Mouse (Mus musculus): ENCODE results near the gene Olfr550. TPM values are rescaled to one million over a fixed set of nuclear protein-coding genes. Genes with fewer than 3 reads are reported as not detected.
A peak's percentile ranks its signal among the peaks of the same experiment; 100 is the strongest.

Gene Olfr550
- polyA plus RNA-seq (2014; fragmentation: Nextera tagmentation; extraction: Ambion mirVana), result not detected in 2 replicates

GRCm38 (mm10) chr7:102571142-102571541, at the start of gene Olfr550:
Olfr550 (plus strand) TSS chr7:102571442.
- no peaks in the 10 kb centered on the region for H3K9me3 ChIP-seq (replicated peaks; ENCODE audit: control insufficient read depth, low read length)
- DNase-seq (ENCODE audit: low spot score), result no peak
- H3K9ac ChIP-seq (replicated peaks; ENCODE audit: low read length), result no peak within 1 kb of the TSS
- H3K4me1 ChIP-seq (ENCODE audit: control insufficient read depth, insufficient read depth, low read length), result no peaks in the 10 kb centered on the region
- H3K36me3 ChIP-seq (replicated peaks; ENCODE audit: control insufficient read depth, insufficient read depth, low read depth, low read length), result no peaks in the 10 kb centered on the region
- no peak within 1 kb of the TSS for H3K27ac ChIP-seq (replicated peaks; ENCODE audit: low read depth, low read length)
- no peak within 1 kb of the TSS for H3K4me2 ChIP-seq (ENCODE audit: low read depth, low read length)
- ATAC-seq (replicated peaks; ENCODE audit: insufficient number of reproducible peaks, low FRiP score, low TSS enrichment, low read depth), result no peak
- no peaks in the 10 kb centered on the region for H3K27me3 ChIP-seq (ENCODE audit: control insufficient read depth, insufficient read depth, low read length)
- H3K4me3 ChIP-seq (ENCODE audit: low read depth, low read length), result no peak within 1 kb of the TSS
- 92% methylated on average over 8 of the region's 8 CpGs for WGBS

- Histone ChIP-seq H3K4me2 (ENCODE audit: low read depth, low read length) (no peak overlapping the region), H3K27me3 (ENCODE audit: control insufficient read depth, insufficient read depth, low read length) (no peaks in the 10 kb centered on the region), H3K9me3 (replicated peaks; ENCODE audit: control insufficient read depth, low read length) (no peaks in the 10 kb centered on the region), H3K36me3 (replicated peaks; ENCODE audit: control insufficient read depth, insufficient read depth, low read depth, low read length) (no peaks in the 10 kb centered on the region), H3K27ac (replicated peaks; ENCODE audit: low read depth, low read length) (no peak overlapping the region), H3K4me1 (ENCODE audit: control insufficient read depth, insufficient read depth, low read length) (no peaks in the 10 kb centered on the region), H3K4me3 (ENCODE audit: low read depth, low read length) (no peak overlapping the region), H3K9ac (replicated peaks; ENCODE audit: low read length) (no peak overlapping the region)
- DNase-seq (ENCODE audit: low spot score), result no peak
- WGBS, result 83% methylated on average over 1 of the region's 1 CpGs
- ATAC-seq (replicated peaks; ENCODE audit: insufficient number of reproducible peaks, low FRiP score, low TSS enrichment, low read depth), result no peak
Observed at GRCm38 (mm10) chr7:102529052-102529451, 42.2 kb upstream of the Olfr550 start.

GRCm38 (mm10) chr7:102534449-102534848, 36.8 kb upstream of the Olfr550 start, which contains the start of gene Olfr547:
Olfr547 (plus strand) TSS chr7:102534749.
- no peaks in the 10 kb centered on the region for H3K27me3 ChIP-seq (ENCODE audit: control insufficient read depth, insufficient read depth, low read length)
- H3K9me3 ChIP-seq (replicated peaks; ENCODE audit: control insufficient read depth, low read length), result no peaks in the 10 kb centered on the region
- ATAC-seq (replicated peaks; ENCODE audit: insufficient number of reproducible peaks, low FRiP score, low TSS enrichment, low read depth) (no peak), DNase-seq (ENCODE audit: low spot score) (no peak)
- no peak within 1 kb of the TSS for H3K27ac ChIP-seq (replicated peaks; ENCODE audit: low read depth, low read length)
- no peak within 1 kb of the TSS for H3K4me2 ChIP-seq (ENCODE audit: low read depth, low read length)
- H3K36me3 ChIP-seq (replicated peaks; ENCODE audit: control insufficient read depth, insufficient read depth, low read depth, low read length), result no peaks in the 10 kb centered on the region
- no peaks in the 10 kb centered on the region for H3K4me1 ChIP-seq (ENCODE audit: control insufficient read depth, insufficient read depth, low read length)
- H3K4me3 ChIP-seq (ENCODE audit: low read depth, low read length), result no peak within 1 kb of the TSS
- WGBS, result 81% methylated on average over 1 of the region's 1 CpGs
- H3K9ac ChIP-seq (replicated peaks; ENCODE audit: low read length), result no peak within 1 kb of the TSS

- 82% methylated on average over 2 of the region's 2 CpGs for WGBS
- H3K9me3 ChIP-seq (replicated peaks; ENCODE audit: control insufficient read depth, low read length), result no peaks in the 10 kb centered on the region
- no peak within 1 kb of the TSS for H3K4me3 ChIP-seq (ENCODE audit: low read depth, low read length)
- no peaks in the 10 kb centered on the region for H3K27me3 ChIP-seq (ENCODE audit: control insufficient read depth, insufficient read depth, low read length)
- no peak within 1 kb of the TSS for H3K27ac ChIP-seq (replicated peaks; ENCODE audit: low read depth, low read length)
- H3K36me3 ChIP-seq (replicated peaks; ENCODE audit: control insufficient read depth, insufficient read depth, low read depth, low read length), result no peaks in the 10 kb centered on the region
- no peaks in the 10 kb centered on the region for H3K4me1 ChIP-seq (ENCODE audit: control insufficient read depth, insufficient read depth, low read length)
- H3K9ac ChIP-seq (replicated peaks; ENCODE audit: low read length), result no peak within 1 kb of the TSS
- no peak for DNase-seq (ENCODE audit: low spot score)
- ATAC-seq (replicated peaks; ENCODE audit: insufficient number of reproducible peaks, low FRiP score, low TSS enrichment, low read depth), result no peak
- no peak within 1 kb of the TSS for H3K4me2 ChIP-seq (ENCODE audit: low read depth, low read length)
Observed at GRCm38 (mm10) chr7:102540596-102540995, 30.6 kb upstream of the Olfr550 start, which contains the start of gene Olfr548-ps1. Olfr548-ps1 (plus strand) TSS chr7:102540896.

GRCm38 (mm10) chr7:102541251-102541650, 30.0 kb upstream of the Olfr550 start:
- H3K9ac ChIP-seq (replicated peaks; ENCODE audit: low read length), result no peak overlapping the region
- H3K27ac ChIP-seq (replicated peaks; ENCODE audit: low read depth, low read length), result no peak overlapping the region
- 64% methylated on average over 3 of the region's 3 CpGs for WGBS
- ATAC-seq (replicated peaks; ENCODE audit: insufficient number of reproducible peaks, low FRiP score, low TSS enrichment, low read depth) (no peak), DNase-seq (ENCODE audit: low spot score) (no peak)
- H3K4me1 ChIP-seq (ENCODE audit: control insufficient read depth, insufficient read depth, low read length), result no peaks in the 10 kb centered on the region
- H3K36me3 ChIP-seq (replicated peaks; ENCODE audit: control insufficient read depth, insufficient read depth, low read depth, low read length), result no peaks in the 10 kb centered on the region
- H3K4me3 ChIP-seq (ENCODE audit: low read depth, low read length), result no peak overlapping the region
- no peak overlapping the region for H3K4me2 ChIP-seq (ENCODE audit: low read depth, low read length)
- no peaks in the 10 kb centered on the region for H3K9me3 ChIP-seq (replicated peaks; ENCODE audit: control insufficient read depth, low read length)
- H3K27me3 ChIP-seq (ENCODE audit: control insufficient read depth, insufficient read depth, low read length), result no peaks in the 10 kb centered on the region

GRCm38 (mm10) chr7:102549570-102549969, 21.7 kb upstream of the Olfr550 start, which contains the start of gene Olfr549:
Olfr549 (plus strand) TSS chr7:102549870.
- Histone ChIP-seq H3K27ac (replicated peaks; ENCODE audit: low read depth, low read length) (no peak within 1 kb of the TSS), H3K36me3 (replicated peaks; ENCODE audit: control insufficient read depth, insufficient read depth, low read depth, low read length) (no peaks in the 10 kb centered on the region), H3K4me1 (ENCODE audit: control insufficient read depth, insufficient read depth, low read length) (no peaks in the 10 kb centered on the region), H3K27me3 (ENCODE audit: control insufficient read depth, insufficient read depth, low read length) (no peaks in the 10 kb centered on the region), H3K4me2 (ENCODE audit: low read depth, low read length) (no peak within 1 kb of the TSS), H3K9me3 (replicated peaks; ENCODE audit: control insufficient read depth, low read length) (no peaks in the 10 kb centered on the region), H3K4me3 (ENCODE audit: low read depth, low read length) (no peak within 1 kb of the TSS), H3K9ac (replicated peaks; ENCODE audit: low read length) (no peak within 1 kb of the TSS)
- no peak for DNase-seq (ENCODE audit: low spot score)
- WGBS, result 82% methylated on average over 3 of the region's 3 CpGs
- ATAC-seq (replicated peaks; ENCODE audit: insufficient number of reproducible peaks, low FRiP score, low TSS enrichment, low read depth), result no peak

- ATAC-seq (replicated peaks; ENCODE audit: insufficient number of reproducible peaks, low FRiP score, low TSS enrichment, low read depth), result no peak
- Histone ChIP-seq H3K27me3 (ENCODE audit: control insufficient read depth, insufficient read depth, low read length) (no peaks in the 10 kb centered on the region), H3K4me1 (ENCODE audit: control insufficient read depth, insufficient read depth, low read length) (no peaks in the 10 kb centered on the region), H3K4me2 (ENCODE audit: low read depth, low read length) (no peak overlapping the region), H3K36me3 (replicated peaks; ENCODE audit: control insufficient read depth, insufficient read depth, low read depth, low read length) (no peaks in the 10 kb centered on the region), H3K27ac (replicated peaks; ENCODE audit: low read depth, low read length) (no peak overlapping the region), H3K4me3 (ENCODE audit: low read depth, low read length) (no peak overlapping the region), H3K9me3 (replicated peaks; ENCODE audit: control insufficient read depth, low read length) (no peaks in the 10 kb centered on the region), H3K9ac (replicated peaks; ENCODE audit: low read length) (no peak overlapping the region)
- DNase-seq (ENCODE audit: low spot score), result no peak
- 76% methylated on average over 3 of the region's 3 CpGs for WGBS
Observed at GRCm38 (mm10) chr7:102553279-102553678, 18.0 kb upstream of the Olfr550 start.

GRCm38 (mm10) chr7:102564999-102565997, 5.9 kb upstream of the Olfr550 start, which contains the start of gene Trim21:
Trim21 (minus strand) TSS chr7:102565486.
- WGBS, result 18% methylated on average over 10 of the region's 10 CpGs
- H3K27me3 ChIP-seq (ENCODE audit: control insufficient read depth, insufficient read depth, low read length), result no peaks in the 10 kb centered on the region
- no peaks in the 10 kb centered on the region for H3K9me3 ChIP-seq (replicated peaks; ENCODE audit: control insufficient read depth, low read length)
- H3K9ac ChIP-seq (replicated peaks; ENCODE audit: low read length), result peak within 1 kb of the TSS; percentile 42
- no peaks in the 10 kb centered on the region for H3K4me1 ChIP-seq (ENCODE audit: control insufficient read depth, insufficient read depth, low read length)
- ATAC-seq (replicated peaks; ENCODE audit: insufficient number of reproducible peaks, low FRiP score, low TSS enrichment, low read depth) (peak; percentile 93), DNase-seq (ENCODE audit: low spot score) (peak; percentile 70)
- H3K36me3 ChIP-seq (replicated peaks; ENCODE audit: control insufficient read depth, insufficient read depth, low read depth, low read length), result no peaks in the 10 kb centered on the region
- H3K27ac ChIP-seq (replicated peaks; ENCODE audit: low read depth, low read length), result no peak within 1 kb of the TSS
- peak within 1 kb of the TSS; percentile 39 for H3K4me2 ChIP-seq (ENCODE audit: low read depth, low read length)
- H3K4me3 ChIP-seq (ENCODE audit: low read depth, low read length), result peak within 1 kb of the TSS; percentile 36

Measured in embryonic facial prominence, embryonic 11.5 days (tissue).